Mouse (Mus musculus): Measurements from ENCODE around the gene Mrpl43.

- TF ChIP-seq CTCF (IDR thresholded peaks at IDR 0.05; ENCODE audit: extremely low read depth, insufficient read depth, low read length) = no peak
- no peak for TF ChIP-seq POLR2A (IDR thresholded peaks at IDR 0.05; ENCODE audit: extremely low read depth, insufficient read depth, low read length)
Observed at GRCm38 (mm10) chr19:44976636-44977035, 29.6 kb downstream of the Mrpl43 start.
